Mouse (Mus musculus): ENCODE results near the gene Mnx1.
A peak's percentile ranks its signal among the peaks of the same experiment; 100 is the strongest.
"Not testable (repeated sequence)": the region's sequence is repeated elsewhere in the genome, so short reads cannot be mapped to it uniquely, and the experiment has no call there.

The Mnx1 gene

GRCm38 (mm10) chr5:29468351-29469065 lies 9.8 kb downstream of the Mnx1 start:
- no peak for DNase-seq

GRCm38 (mm10) chr5:29467489-29468350 lies 10.6 kb downstream of the Mnx1 start:
- DNase-seq: no peak

- DNase-seq: no peak
These were observed 15.2 kb downstream of the Mnx1 start for GRCm38 (mm10) chr5:29462943-29463686.

- no peak for DNase-seq
These were observed 21.2 kb downstream of the Mnx1 start for GRCm38 (mm10) chr5:29456895-29457656.

- DNase-seq: no peak
These were observed 25.9 kb downstream of the Mnx1 start for GRCm38 (mm10) chr5:29452352-29452751.

- no peak for DNase-seq
These were observed 33.0 kb downstream of the Mnx1 start for GRCm38 (mm10) chr5:29445275-29445674.

- DNase-seq: not testable (repeated sequence)
These were observed 41.5 kb downstream of the Mnx1 start for GRCm38 (mm10) chr5:29436728-29437127.

- DNase-seq: no peak
These were observed 42.8 kb downstream of the Mnx1 start for GRCm38 (mm10) chr5:29435491-29435890.

GRCm38 (mm10) chr5:29434872-29435358 lies 43.4 kb downstream of the Mnx1 start:
- no peak for DNase-seq

GRCm38 (mm10) chr5:29434228-29434871 lies 43.9 kb downstream of the Mnx1 start, which contains the start of gene Nom1:
Gene Nom1, plus strand, starts transcription at chr5:29434664.
- peak; percentile 92 for DNase-seq

GRCm38 (mm10) chr5:29423330-29423729 lies 54.9 kb downstream of the Mnx1 start:
- not testable (repeated sequence) for DNase-seq
